Mouse (Mus musculus) testis, adult 2 months (tissue): ENCODE results near the gene Nup205.

Experiments
- CTCF ChIP-seq: fragments of 200-500 bp; IDR thresholded peaks from 2 replicates; pipeline ENCODE4 v1.5.1; 2012; ENCODE audit warnings: low read depth, mild to moderate bottlenecking, inconsistent platforms, low read length, moderate library complexity; ENCODE audit not compliant: control insufficient read depth, insufficient read depth, insufficient replicate concordance
- POLR2A ChIP-seq: fragments of 200-500 bp; IDR thresholded peaks from 2 replicates; pipeline ENCODE4 v1.6.1; 2012; ENCODE audit warnings: low read depth, mild to moderate bottlenecking, inconsistent platforms, low read length, moderate library complexity; ENCODE audit not compliant: control insufficient read depth

- TF ChIP-seq POLR2A (no peak), CTCF (no peak; the same call in 1 of the 2 replicates)
These were observed 66.0 kb downstream of the Nup205 start for GRCm38 (mm10) chr6:35243252-35243651.
